Mouse (Mus musculus) mouse embryonic stem cell (cell line): Measurements from ENCODE around the gene Phox2a.

Experiments used
- in situ Hi-C, 2 experiments: fragments of 300-500 bp; cut with MboI; formaldehyde crosslinking; loops; 1 replicate in 1 of 2; 3 replicates in 1 of 2; pipeline ENCODE4 v1.14.3; 2019 to 2020; ENCODE audit warnings: low sequenced_read_pairs in 2 of 2, low pct_unique_long_range_greater_than_20kb in 1 of 2, mixed read lengths in 1 of 2; ENCODE audit not compliant: unreplicated experiment in 1 of 2

The Phox2a gene

GRCm38 (mm10) chr7:101817861-101818401, at the start of gene Phox2a:
Gene Phox2a (plus strand): TSS chr7:101818313.
- in situ Hi-C loops: no loop called here

GRCm38 (mm10) chr7:101770051-101770450, 48.1 kb upstream of the Phox2a start:
- in situ Hi-C loops: no loop called here

- in situ Hi-C loops: no loop called here
These were observed 46.5 kb upstream of the Phox2a start for GRCm38 (mm10) chr7:101771604-101772003.

GRCm38 (mm10) chr7:101772687-101773086, 45.4 kb upstream of the Phox2a start:
- in situ Hi-C loops: no loop called here

DNA sequence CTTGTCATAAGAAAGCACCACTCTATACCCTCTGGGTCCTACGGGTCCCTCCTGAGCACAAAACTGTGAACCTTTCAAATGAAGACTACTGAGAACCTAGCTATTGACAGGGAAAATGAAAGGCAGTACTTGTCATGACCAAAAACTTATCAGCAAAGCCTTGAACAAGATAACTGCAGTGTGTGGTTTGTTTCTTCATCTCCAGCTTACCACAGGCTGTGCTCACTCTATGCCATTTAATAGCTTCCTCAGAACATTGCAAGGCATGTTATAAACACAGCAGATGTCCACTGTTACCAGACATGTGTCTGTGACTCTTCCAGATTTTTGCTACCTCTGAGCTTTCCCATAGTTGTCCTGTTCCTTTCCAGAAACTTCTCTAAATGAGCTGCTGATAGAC, 41.1 kb upstream of the Phox2a start:
- in situ Hi-C loops: no loop called here

DNA sequence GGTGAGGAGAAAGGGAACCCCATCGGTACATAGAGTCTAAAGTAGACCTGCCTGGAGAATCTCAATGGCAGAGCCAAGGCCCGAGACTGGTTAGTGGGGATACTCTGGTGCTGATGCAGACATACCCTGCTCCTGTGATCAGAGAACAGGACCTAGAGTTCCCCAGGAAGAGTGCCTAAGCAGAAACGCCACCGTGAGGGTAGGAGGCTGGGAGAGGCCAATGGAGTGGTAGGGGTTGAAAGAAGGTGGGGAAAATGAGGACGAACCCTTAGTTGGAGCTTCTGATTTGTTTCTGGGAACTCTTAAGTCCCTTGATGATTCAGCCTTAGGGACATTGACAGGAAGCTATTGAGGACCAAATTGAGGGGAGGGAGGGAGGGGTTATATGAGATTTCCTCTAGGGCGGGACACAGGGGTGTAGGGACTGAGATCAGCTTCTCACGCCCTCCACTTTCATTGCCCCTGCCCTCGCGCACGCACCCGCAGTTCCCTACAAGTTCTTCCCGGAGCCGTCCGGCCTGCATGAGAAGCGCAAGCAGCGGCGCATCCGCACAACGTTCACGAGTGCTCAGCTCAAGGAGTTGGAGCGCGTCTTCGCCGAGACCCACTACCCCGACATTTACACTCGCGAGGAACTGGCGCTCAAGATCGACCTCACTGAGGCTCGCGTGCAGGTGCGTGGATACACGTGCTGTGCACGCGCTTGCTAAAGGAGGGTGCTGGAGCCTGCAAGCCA, 2.4 kb downstream of the Phox2a start:
- in situ Hi-C loops: loop anchor here in 1 of 2 experiments (10.0 kb wide), 1 partner anchor 156 kb away; the partner anchor contains the start of gene Clpb

DNA sequence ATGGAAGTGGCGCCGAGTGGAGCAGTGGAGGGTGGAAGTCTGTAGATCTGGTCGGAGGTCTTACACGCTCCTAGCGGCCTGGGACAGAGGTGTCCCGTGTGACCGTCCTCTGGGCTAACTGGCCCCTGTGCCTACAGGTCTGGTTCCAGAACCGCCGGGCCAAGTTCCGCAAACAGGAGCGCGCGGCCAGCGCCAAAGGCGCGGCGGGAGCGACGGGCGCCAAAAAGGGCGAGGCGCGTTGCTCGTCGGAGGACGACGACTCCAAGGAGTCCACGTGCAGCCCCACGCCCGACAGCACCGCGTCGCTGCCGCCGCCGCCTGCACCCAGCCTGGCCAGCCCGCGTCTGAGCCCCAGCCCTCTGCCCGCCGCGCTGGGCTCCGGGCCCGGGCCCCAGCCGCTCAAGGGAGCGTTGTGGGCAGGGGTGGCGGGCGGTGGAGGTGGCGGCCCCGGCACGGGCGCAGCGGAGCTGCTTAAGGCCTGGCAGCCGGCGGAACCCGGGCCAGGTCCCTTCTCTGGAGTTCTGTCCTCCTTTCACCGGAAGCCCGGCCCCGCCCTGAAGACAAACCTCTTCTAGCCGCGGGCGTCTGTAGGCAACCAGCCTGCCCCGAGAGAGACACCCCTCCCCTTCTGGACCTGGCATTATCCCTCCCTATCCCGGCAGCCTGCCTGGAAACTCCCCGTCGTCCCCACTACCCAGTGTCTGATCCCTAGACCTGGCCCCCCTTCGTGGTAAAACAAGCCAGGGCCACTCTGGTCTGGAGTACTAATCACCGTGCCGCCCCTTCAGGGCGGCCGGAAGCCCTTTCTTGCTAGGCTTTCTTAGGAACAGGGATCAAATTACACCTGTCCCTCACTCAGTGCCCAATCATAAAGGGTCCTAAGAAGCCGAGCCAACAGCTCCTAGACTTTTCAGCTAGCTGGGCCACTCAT, 3.7 kb downstream of the Phox2a start:
- in situ Hi-C loops: loop anchor here in 1 of 2 experiments (10.0 kb wide), 1 partner anchor 157 kb away; the partner anchor contains the start of gene Clpb

GRCm38 (mm10) chr7:101822836-101823757, 5.0 kb downstream of the Phox2a start:
- in situ Hi-C loops: loop anchor here in 1 of 2 experiments (10.0 kb wide), 1 partner anchor 158 kb away; the partner anchor contains the start of gene Clpb

DNA sequence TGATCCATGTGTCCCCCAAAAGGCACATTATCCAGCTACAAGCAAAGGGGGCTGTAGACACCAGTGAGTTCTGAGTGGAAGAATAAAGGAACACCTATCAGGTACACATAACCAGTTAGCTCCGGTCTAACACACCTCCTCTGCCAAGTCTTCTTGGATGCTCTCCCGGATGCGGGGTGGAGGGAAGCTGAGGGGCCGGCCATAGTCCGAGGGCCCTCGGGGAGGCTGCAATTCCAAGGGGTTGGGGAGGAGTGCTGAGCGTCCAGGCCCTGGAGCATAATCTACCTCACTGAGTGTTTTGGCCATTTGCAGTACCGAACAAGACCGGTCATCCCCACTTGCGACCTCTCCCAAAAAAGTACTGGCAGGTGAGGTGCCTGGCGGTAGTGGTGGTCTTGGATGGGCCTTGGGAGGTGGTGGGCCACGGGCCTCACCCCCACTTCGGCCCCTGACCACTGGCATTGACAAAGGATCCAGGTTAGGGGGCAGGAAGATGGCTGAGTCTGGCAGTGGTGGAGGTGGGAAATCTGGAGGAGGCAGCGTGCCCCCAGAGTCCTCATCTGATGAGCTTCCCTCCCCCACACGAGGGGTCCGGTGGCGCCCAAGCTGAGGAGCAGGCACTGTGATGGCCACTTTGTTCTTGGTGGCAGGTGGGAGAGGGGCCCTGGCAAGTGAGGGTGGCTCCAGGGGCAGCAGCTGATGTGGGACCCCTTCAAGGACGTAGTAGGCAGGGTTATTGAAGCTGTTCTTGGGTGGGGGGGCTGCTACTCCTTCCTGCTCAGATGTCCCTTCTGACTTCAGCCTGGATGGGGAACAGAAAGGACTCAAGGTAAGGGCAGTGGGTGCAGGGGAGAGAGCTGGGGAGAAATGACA, 5.9 kb downstream of the Phox2a start:
- in situ Hi-C loops: loop anchor here in 1 of 2 experiments (10.0 kb wide), 1 partner anchor 159 kb away; the partner anchor contains the start of gene Clpb

DNA sequence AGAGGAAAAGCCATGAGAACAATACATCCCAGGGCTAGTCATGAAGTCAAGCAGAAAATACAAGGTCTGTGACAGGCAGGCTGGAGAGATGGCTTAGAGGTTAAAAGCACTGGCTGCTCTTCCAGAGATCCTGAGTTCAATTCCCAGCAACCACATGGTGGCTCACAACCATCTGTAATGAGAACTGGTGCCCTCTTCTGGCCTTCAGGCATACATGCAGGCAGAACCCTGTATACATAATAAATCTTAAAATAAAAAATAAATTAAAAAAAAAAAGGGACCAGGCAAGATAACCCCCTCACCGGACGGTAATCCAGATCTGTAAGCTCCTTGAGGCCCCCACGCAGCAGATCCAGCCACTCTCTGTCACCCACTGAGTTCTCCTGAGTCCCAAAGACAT, 12.3 kb downstream of the Phox2a start:
- in situ Hi-C loops: no loop called here

GRCm38 (mm10) chr7:101831437-101831836, 13.3 kb downstream of the Phox2a start:
- in situ Hi-C loops: no loop called here

- in situ Hi-C loops: no loop called here
These were observed 14.3 kb downstream of the Phox2a start for GRCm38 (mm10) chr7:101832372-101832771.

DNA sequence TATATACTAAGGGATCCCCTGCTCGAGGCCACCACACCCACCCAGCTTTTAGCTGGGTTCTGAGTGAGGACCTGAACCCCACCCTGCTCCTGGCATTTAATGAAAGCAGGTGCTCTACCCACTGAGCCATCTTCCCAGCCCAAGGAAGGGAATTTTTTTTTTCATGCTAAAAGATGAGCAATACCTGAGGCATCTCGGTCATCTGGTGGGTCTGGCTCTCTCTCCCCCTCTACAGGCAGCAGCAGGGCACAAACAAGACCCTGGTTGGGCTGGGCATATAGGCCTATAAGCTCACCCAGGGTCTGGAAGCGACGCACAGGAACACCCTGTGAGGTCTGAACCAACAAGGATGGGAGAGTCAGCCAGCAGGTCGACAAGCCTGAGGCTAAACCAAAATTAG, 15.2 kb downstream of the Phox2a start:
- in situ Hi-C loops: no loop called here

GRCm38 (mm10) chr7:101833916-101834584, 15.9 kb downstream of the Phox2a start:
- in situ Hi-C loops: no loop called here

- in situ Hi-C loops: no loop called here
These were observed 16.8 kb downstream of the Phox2a start for GRCm38 (mm10) chr7:101834903-101835302.

DNA sequence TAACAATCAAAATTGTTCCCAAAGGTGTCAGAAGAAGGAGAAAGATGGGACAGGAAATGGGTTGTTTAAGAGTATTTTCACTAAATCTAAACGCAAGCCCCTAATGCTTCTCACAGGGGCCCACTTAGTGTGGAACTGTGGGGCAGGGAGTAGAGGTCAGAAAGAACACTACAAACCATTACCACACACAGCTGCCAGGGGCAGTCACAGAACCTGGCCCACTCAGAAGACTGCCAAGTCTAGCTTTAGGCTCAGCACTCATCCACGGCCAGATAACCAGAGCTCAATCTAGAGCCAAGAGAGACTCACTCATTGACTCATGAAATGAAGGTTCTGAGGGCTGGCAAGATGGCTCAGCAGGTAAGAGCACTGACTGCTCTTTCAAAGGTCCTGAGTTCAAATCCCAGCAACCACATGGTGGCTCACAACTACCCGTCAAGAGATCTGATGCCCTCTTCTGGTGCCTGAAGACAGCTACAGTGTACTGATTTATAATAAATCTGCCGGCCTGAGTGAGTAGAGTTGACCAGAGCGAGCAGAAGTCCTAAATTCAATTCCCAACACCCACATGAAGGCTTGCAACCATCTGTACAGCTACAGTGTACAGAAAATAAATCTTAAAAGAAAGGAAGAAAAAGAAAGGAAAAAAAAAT, 17.5 kb downstream of the Phox2a start:
- in situ Hi-C loops: no loop called here
